Mouse (Mus musculus) lung, embryonic 16.5 days (tissue): ENCODE results near the gene Habp4. TPM values are rescaled to one million over a fixed set of nuclear protein-coding genes. Genes with fewer than 3 reads are reported as not detected.

Source experiments
- ATAC-seq: fragments of 200-750 bp; cut with Nextera tagmentation; 2 replicates; pipeline ENCODE4 v1.8.0; 2017; ENCODE audit warnings: low read depth, mild to moderate bottlenecking, moderate library complexity
- H3K27ac ChIP-seq: fragments of 300-500 bp; sonication (generic); 2 replicates; pipeline ENCODE4 v1.5.1; 2014; ENCODE audit warnings: mild to moderate bottlenecking, control low read depth, low read length
- H3K27me3 ChIP-seq: fragments of 300-500 bp; sonication (generic); 2 replicates; pipeline ENCODE4 v1.6.1; 2014; ENCODE audit warnings: low read depth, low read length, mixed read lengths; ENCODE audit not compliant: control insufficient read depth, insufficient read depth
- H3K36me3 ChIP-seq: fragments of 300-500 bp; sonication (generic); 2 replicates; pipeline ENCODE4 v1.6.1; 2014; ENCODE audit warnings: low read length; ENCODE audit not compliant: control insufficient read depth, insufficient read depth
- H3K4me1 ChIP-seq: fragments of 300-500 bp; sonication (generic); replicated peaks from 2 replicates; pipeline ENCODE4 v1.6.1; 2014; ENCODE audit warnings: low read length, mixed read lengths; ENCODE audit not compliant: control insufficient read depth, insufficient read depth
- H3K4me2 ChIP-seq: fragments of 300-500 bp; sonication (generic); 2 replicates; pipeline ENCODE4 v1.6.1; 2014; ENCODE audit warnings: low read depth, low read length, control low read depth
- H3K4me3 ChIP-seq: fragments of 300-500 bp; sonication (generic); 2 replicates; pipeline ENCODE4 v1.5.1; 2014; ENCODE audit warnings: mild to moderate bottlenecking, low read length, control low read depth
- H3K9ac ChIP-seq: fragments of 300-500 bp; sonication (generic); 2 replicates; pipeline ENCODE4 v1.6.1; 2014; ENCODE audit warnings: low read length, control low read depth
- H3K9me3 ChIP-seq: fragments of 300-500 bp; sonication (generic); 2 replicates; pipeline ENCODE4 v1.6.1; 2016; ENCODE audit warnings: low read length; ENCODE audit not compliant: control insufficient read depth
- WGBS: fragments of 180-500 bp; shearing (Covaris S2); extraction: QIAGEN DNeasy Blood & Tissue Kit; methylation state at CpG from one replicate; pipeline ENCODE4 v1.1.7; 2014; 5-methylcytosine and 5-hydroxymethylcytosine counted together
- polyA plus RNA-seq: library from polyadenylated mRNA; unstranded; fragments of >200 nt; fragmentation: Nextera tagmentation; extraction: Ambion mirVana; gene quantifications from 2 replicates; pipeline ENCODE4 v1.2.1, GENCODE M21; 2015

Gene Habp4
- polyA plus RNA-seq, 1 experiment from 2014 or later = 18.0 TPM

DNA sequence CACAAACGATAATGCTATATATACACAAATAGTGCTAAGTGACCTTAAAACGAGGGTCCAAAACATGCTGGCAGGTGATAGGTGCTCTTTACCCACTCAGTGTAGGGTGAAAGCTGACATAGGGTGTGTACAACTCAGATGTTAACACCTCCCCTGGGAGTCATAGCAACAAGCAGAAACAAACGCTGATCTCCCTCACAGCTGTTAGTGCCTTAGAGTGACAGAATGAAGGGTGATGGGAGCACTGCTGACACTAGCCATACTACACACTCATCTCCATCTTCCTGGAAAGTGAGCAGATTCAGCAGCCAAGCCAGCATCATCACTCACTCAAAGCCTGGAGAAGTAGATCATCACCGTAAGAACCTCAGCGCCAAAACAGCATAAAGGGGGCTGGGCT, 11.5 kb upstream of the Habp4 start:
- ATAC-seq = no peak
- Histone ChIP-seq H3K27ac (no peak overlapping the region), H3K4me1 (peaks cover 17% of the 10 kb centered on the region), H3K36me3 (no peaks in the 10 kb centered on the region), H3K27me3 (no peaks in the 10 kb centered on the region), H3K4me3 (no peak overlapping the region), H3K9ac (no peak overlapping the region), H3K4me2 (0 out of 2 replicates have a peak overlapping the region, but pooled peaks have one; percentile 9), H3K9me3 (no peaks in the 10 kb centered on the region)
- 50% methylated on average over 5 of the region's 5 CpGs for WGBS

DNA sequence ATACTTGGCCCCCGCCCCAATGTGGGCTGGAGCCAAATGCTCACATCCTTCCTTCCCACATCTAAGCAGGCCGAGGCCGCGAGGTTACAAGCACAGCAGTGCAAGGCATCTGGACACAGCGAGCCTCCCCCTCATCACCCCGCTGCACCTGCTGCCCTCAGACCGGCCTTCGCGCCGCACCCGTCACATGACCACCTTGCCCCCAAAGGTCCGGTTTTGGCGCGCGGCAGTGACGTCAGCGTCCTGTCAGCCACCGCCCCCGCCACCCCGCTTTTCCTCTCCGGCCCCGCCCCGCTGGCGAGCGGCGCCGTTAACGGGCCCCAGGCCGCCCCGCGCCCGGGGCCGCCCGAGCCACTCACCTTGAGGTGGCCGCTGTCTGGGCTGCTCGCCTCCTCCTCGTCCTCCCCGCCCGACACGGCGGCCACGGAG, 9.4 kb upstream of the Habp4 start:
- ATAC-seq = peak; percentile 5
- H3K27me3 ChIP-seq = no peaks in the 10 kb centered on the region

GRCm38 (mm10) chr13:64152671-64153082, 8.9 kb upstream of the Habp4 start:
- Histone ChIP-seq H3K4me1 (peaks cover 22% of the 10 kb centered on the region), H3K4me2 (peak overlapping the region; percentile 75), H3K4me3 (peak overlapping the region; percentile 97), H3K27ac (peak overlapping the region; percentile 94), H3K27me3 (no peaks in the 10 kb centered on the region), H3K36me3 (no peaks in the 10 kb centered on the region), H3K9me3 (no peaks in the 10 kb centered on the region), H3K9ac (peak overlapping the region; percentile 84)
- ATAC-seq = peak; percentile 5
- under 1% methylated on average over 53 of the region's 61 CpGs for WGBS

More for the DNA sequence above, 9.4 kb upstream of the Habp4 start:
- 0% methylated on average over 25 of the region's 42 CpGs for WGBS
- Histone ChIP-seq H3K36me3 (no peaks in the 10 kb centered on the region), H3K9me3 (no peaks in the 10 kb centered on the region), H3K4me2 (peak overlapping the region; percentile 75), H3K4me1 (peaks cover 22% of the 10 kb centered on the region), H3K9ac (peak overlapping the region; percentile 84), H3K4me3 (peak overlapping the region; percentile 97), H3K27ac (peak overlapping the region; percentile 94)

DNA sequence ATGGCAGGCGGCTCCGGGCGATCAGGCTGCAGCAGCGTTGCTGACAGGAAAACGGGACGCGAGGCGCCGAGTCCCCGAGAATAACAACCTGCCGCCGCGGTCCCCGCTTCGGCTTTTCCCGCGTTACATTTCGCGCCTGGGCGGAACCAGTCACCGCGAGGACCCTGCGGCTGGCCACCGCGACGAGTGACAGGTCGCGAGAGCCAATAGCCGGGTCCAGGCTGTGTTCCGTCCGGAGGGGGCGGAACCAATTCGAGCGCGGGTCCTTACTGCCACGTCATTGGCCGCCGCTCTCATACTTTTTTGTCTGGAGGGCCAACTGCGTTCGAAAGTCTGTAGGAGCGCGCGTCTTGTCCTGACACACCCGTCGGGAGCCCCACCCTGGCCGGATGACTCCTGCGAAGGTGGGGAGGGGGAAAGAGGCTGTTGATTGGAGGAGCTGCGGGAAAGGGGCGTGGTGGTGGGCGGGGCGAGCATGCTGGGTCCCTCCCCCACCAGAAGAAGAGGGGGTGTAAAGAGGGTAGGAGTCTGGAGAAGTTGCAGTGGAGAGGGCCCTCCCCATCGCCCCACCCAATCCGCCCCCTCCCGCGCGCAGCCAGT, 8.4 kb upstream of the Habp4 start, which contains the start of gene Zfp367:
Gene Zfp367, minus strand, starts transcription at position 120 of the 600 bp plus-strand sequence.
- H3K27me3 ChIP-seq = no peaks in the 10 kb centered on the region
- H3K9ac ChIP-seq = peak within 1 kb of the TSS; percentile 84
- peak within 1 kb of the TSS; percentile 94 for H3K27ac ChIP-seq
- H3K4me2 ChIP-seq = peak within 1 kb of the TSS; percentile 75
- no peaks in the 10 kb centered on the region for H3K36me3 ChIP-seq
- under 1% methylated on average over 56 of the region's 56 CpGs for WGBS
- no peaks in the 10 kb centered on the region for H3K9me3 ChIP-seq
- peak within 1 kb of the TSS; percentile 97 for H3K4me3 ChIP-seq
- H3K4me1 ChIP-seq = peaks cover 22% of the 10 kb centered on the region
- ATAC-seq = peak; percentile 97

- peak overlapping the region; percentile 97 for H3K4me3 ChIP-seq
- peaks cover 22% of the 10 kb centered on the region for H3K4me1 ChIP-seq
- WGBS = 0% methylated on average over 18 of the region's 18 CpGs
- no peaks in the 10 kb centered on the region for H3K9me3 ChIP-seq
- H3K27me3 ChIP-seq = no peaks in the 10 kb centered on the region
- peak overlapping the region; percentile 60 for H3K9ac ChIP-seq
- H3K27ac ChIP-seq = peak overlapping the region; percentile 34
- H3K36me3 ChIP-seq = no peaks in the 10 kb centered on the region
- peak; percentile 27 for ATAC-seq
- H3K4me2 ChIP-seq = peak overlapping the region; percentile 75
Measured at GRCm38 (mm10) chr13:64153751-64154267, 7.8 kb upstream of the Habp4 start.

DNA sequence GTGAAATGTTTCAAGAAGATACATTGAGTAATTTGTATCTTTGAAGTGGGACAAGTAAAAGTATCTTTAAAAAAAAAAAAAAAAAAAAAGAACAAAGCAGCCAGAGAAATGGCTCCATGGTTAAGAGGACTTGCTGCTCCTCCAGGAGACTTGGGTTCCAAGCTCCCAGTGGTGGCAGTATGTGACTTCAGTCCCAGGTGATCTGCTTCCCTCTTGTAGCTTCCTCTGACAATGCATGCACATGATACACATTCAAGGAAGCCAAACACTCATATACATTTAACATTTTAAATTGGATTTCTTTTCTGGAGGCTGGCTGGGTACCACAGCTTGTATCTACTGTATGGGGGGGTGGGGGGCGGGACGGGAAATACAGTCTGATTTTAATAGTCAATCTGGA, 7.0 kb upstream of the Habp4 start:
- no peaks in the 10 kb centered on the region for H3K9me3 ChIP-seq
- H3K4me3 ChIP-seq = no peak overlapping the region
- ATAC-seq = no peak
- peak overlapping the region; percentile 38 for H3K4me2 ChIP-seq
- H3K27ac ChIP-seq = peak overlapping the region; percentile 73
- 37% methylated on average over 2 of the region's 2 CpGs for WGBS
- no peak overlapping the region for H3K9ac ChIP-seq
- H3K4me1 ChIP-seq = peaks cover 22% of the 10 kb centered on the region
- H3K27me3 ChIP-seq = no peaks in the 10 kb centered on the region
- no peaks in the 10 kb centered on the region for H3K36me3 ChIP-seq

GRCm38 (mm10) chr13:64155171-64155571, 6.5 kb upstream of the Habp4 start:
- no peak overlapping the region for H3K4me3 ChIP-seq
- H3K36me3 ChIP-seq = no peaks in the 10 kb centered on the region
- no peaks in the 10 kb centered on the region for H3K27me3 ChIP-seq
- WGBS = 16% methylated on average over 1 of the region's 1 CpGs
- no peaks in the 10 kb centered on the region for H3K9me3 ChIP-seq
- H3K27ac ChIP-seq = peak overlapping the region; percentile 84
- no peak overlapping the region for H3K9ac ChIP-seq
- no peak for ATAC-seq
- H3K4me1 ChIP-seq = peaks cover 19% of the 10 kb centered on the region
- no peak overlapping the region for H3K4me2 ChIP-seq

- no peak overlapping the region for H3K4me3 ChIP-seq
- ATAC-seq = no peak
- H3K27ac ChIP-seq = no peak overlapping the region
- H3K36me3 ChIP-seq = no peaks in the 10 kb centered on the region
- H3K4me2 ChIP-seq = no peak overlapping the region
- no peak overlapping the region for H3K9ac ChIP-seq
- H3K27me3 ChIP-seq = no peaks in the 10 kb centered on the region; the same call in 1 of the 2 replicates
- H3K4me1 ChIP-seq = peaks cover 7% of the 10 kb centered on the region
- no peaks in the 10 kb centered on the region for H3K9me3 ChIP-seq
Measured at GRCm38 (mm10) chr13:64156966-64157365, 4.7 kb upstream of the Habp4 start.

- H3K4me3 ChIP-seq = peak overlapping the region; percentile 73
- ATAC-seq = peak; percentile 60
- H3K36me3 ChIP-seq = peaks cover 3% of the 10 kb centered on the region; the same call in 1 of the 2 replicates
- no peaks in the 10 kb centered on the region; the same call in 1 of the 2 replicates for H3K27me3 ChIP-seq
- H3K4me1 ChIP-seq = peaks cover 12% of the 10 kb centered on the region
- H3K27ac ChIP-seq = peak overlapping the region; percentile 71
- peak overlapping the region; percentile 88 for H3K9ac ChIP-seq
- under 1% methylated on average over 65 of the region's 71 CpGs for WGBS
- peak overlapping the region; percentile 98 for H3K4me2 ChIP-seq
- H3K9me3 ChIP-seq = peaks cover 6% of the 10 kb centered on the region; the same call in 1 of the 2 replicates
Measured at GRCm38 (mm10) chr13:64161916-64162611, 440 bp downstream of the Habp4 start.
